Mouse (Mus musculus) olfactory bulb, adult 2 months (tissue): ENCODE data around the gene Neu3.

ENCODE experiments used
- CTCF ChIP-seq: fragments of 200-500 bp; IDR thresholded peaks from 2 replicates; pipeline ENCODE4 v1.5.1; 2012; ENCODE audit warnings: low read depth, mild to moderate bottlenecking, low read length, moderate library complexity; ENCODE audit not compliant: insufficient read depth
- POLR2A ChIP-seq: fragments of 200-500 bp; IDR thresholded peaks from 2 replicates; pipeline ENCODE4 v1.6.1; 2012; ENCODE audit warnings: mild to moderate bottlenecking, low read depth, low read length, moderate library complexity; ENCODE audit not compliant: insufficient read depth

DNA sequence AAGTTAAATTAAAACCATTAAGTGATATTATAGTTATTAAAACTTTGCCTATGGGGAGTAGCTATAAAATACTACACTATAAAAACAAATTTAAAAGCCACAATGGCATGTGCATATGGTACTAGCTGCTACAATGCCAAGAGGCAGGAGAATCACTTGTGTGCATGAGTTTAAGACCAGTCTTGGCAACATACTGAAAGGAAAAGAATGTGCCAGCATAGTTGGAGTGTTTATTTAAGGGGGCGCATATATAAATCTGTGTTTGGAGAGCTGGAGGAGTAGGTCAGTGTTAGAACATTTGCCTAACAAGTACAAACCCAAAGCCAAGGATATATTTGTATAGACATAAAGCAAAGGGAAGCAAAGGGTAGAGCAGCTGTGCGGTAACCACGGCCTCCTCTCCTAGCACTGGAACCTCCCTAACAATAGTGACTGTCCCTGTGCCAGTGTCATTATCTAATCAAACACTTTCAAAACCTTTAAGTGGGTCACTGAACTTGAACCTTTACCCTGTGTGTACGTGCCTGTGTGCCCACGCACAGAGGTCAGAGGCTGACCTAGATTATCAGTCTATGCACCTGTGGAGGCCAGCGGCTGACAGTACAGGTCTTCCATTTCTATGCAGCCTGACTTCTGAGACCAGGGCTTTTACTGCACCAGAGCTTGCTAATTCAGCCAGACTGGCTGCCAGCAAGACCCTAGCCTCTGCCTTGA is 9.3 kb upstream of the Neu3 start:
- TF ChIP-seq POLR2A (no peak), CTCF (no peak)
